Mouse (Mus musculus): Measurements from ENCODE around the gene Ispd.

The Ispd gene

GRCm38 (mm10) chr12:36381441-36382340 lies at the start of gene Ispd, which contains the start of gene D630036H23Rik:
Ispd (plus strand) TSS chr12:36381450.
D630036H23Rik (minus strand) TSS chr12:36382181.
- WGBS = under 1% methylated on average over 64 of the region's 64 CpGs

- 95% methylated on average over 1 of the region's 1 CpGs for WGBS
Measured at GRCm38 (mm10) chr12:36332676-36333075, 48.6 kb upstream of the Ispd start.

DNA sequence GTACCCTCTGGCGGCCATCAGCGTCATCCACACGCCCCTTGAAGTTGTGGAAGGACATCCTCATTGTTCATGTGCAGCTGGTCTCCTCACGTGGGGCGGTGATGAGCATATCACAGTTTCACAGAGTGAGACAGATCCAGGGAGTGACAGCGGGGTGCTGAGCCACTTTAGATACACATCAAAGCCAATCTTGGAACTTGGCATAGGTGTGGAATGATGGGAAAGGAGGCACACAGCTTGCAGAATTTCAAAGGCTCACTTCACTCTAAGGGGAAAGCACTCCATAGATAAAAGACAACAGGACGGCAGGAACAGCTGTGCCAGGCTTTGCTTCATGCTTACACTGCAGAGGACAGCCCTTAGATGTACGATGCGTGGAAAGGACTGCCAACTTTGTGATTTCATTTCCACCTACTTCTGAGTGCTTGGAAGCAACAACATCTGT lies 47.4 kb upstream of the Ispd start:
- WGBS = 42% methylated on average over 9 of the region's 9 CpGs

DNA sequence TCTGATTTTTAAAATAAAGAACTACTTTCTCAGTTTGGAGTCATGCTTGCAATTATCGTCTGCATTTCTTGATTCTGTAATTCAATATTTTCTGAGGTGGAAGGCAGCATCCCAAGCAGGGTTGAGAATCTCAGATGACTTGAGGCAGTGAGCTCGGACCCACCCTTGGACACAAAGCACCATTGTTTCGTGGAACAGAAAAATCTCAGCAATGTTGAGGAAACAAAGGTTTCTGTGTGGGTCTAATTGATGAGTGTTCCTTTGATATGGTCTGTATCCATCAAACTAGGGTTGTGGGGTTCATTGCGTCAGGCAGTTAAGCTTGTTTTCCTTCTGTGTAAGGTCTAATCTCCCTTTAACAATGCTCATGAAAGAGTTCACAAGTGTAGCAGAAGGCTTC lies 37.1 kb upstream of the Ispd start:
- 71% methylated on average over 4 of the region's 4 CpGs for WGBS

DNA sequence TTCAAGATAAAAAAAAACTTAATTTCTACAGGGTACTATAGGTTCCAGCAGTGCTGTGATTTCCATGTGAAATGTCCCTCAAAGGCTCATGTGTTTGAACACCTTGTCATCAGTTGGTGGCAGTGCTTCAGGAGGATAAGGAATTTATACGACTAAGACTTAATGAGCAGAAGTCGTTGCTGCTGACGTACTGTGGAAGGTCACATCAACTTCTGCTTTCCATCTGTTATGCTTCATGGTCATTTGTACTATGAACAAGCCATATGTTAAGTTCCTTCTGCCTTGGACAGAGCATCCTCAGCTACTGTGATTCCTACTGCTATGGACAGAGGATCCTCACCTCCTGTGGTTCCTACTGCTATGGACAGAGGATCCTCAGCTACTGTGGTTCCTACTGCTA lies 21.2 kb upstream of the Ispd start:
- WGBS = 90% methylated on average over 3 of the region's 3 CpGs

- WGBS = 91% methylated on average over 5 of the region's 5 CpGs
Measured at GRCm38 (mm10) chr12:36360693-36361092, 20.6 kb upstream of the Ispd start.

DNA sequence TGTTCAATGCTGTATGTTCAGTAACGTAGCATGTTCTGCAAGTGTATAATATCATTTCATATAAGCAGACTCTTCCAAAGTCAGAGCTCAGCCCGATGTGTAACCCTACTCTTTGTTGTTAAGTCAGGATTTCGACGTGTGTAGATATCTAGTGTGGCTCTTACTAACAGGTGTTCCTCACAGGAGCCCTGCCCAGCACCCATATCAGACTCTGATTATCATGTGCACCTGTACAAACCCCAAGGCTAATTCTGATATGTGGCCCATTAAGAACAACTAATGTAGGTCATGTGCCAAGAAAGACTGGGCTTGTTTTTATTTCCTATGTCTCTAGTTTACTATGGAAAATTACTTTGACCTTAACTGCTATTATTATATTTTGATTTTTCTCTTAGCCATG lies 17.2 kb upstream of the Ispd start:
- 91% methylated on average over 4 of the region's 4 CpGs for WGBS

- 57% methylated on average over 4 of the region's 4 CpGs for WGBS
Measured at GRCm38 (mm10) chr12:36373237-36373998, 7.8 kb upstream of the Ispd start.

- WGBS = 61% methylated on average over 3 of the region's 4 CpGs
Measured at GRCm38 (mm10) chr12:36376391-36376790, 4.9 kb upstream of the Ispd start.

- 54% methylated on average over 3 of the region's 3 CpGs for WGBS
Measured at GRCm38 (mm10) chr12:36380254-36380653, 996 bp upstream of the Ispd start.

DNA sequence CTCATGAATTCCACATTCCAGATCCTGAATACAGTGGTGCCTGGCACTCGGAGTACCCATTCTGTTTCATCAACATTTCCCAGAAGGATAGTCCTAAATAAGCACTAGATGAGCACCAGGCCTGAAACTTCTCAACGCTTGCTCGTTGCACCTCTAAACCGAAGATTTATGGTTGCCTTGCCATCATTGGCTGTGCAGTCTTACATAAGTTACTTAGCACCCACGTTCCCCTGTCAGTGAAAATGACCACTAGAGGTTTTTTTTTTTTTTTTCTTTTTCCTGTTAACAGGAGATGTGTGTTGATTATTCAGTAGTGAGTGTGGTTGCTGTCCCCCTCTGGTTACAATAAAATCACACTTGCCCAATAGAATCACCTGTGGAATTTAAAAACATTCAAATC lies 444 bp upstream of the Ispd start:
- WGBS = 54% methylated on average over 5 of the region's 5 CpGs

DNA sequence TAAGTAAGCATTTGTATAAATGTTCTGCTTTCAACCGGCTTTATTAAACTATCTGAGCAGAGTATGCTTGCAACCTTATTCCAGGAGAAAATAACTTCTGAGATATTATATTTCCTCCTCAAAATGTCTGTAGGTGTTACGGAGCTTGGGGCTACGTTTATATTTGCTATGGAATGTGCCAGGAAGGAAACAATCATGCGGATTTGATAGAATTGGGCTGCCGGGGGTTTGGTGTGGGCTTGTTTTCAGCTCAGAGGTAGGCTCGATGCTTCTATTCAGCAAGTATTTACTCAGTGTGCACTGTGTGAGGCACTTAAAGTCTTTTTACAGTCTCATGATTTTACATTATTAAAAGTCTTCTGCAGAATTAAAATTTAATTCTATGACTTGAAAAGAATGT lies 4.1 kb downstream of the Ispd start:
- WGBS = 47% methylated on average over 6 of the region's 6 CpGs

DNA sequence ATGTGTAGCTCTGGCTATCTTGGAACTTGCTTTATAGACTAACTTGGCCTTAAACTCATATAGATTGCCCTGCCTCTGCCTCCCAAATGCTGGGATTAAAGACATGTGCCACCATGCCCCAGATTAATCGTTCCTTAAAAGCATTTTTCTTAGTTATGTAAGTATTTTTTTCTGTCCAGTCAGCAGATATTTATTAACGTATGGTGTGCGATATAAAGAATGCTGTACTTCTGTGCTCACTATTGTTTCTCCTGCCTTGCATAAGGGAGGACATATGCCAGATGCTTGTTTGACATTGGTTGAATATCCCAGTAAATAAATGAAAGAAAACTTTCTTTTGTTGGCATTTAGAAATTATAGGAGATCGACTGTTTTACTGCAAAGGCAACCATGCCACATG lies 5.7 kb downstream of the Ispd start:
- WGBS = 92% methylated on average over 4 of the region's 4 CpGs

GRCm38 (mm10) chr12:36395115-36395514 lies 13.9 kb downstream of the Ispd start:
- 47% methylated on average over 2 of the region's 2 CpGs for WGBS

- WGBS = 76% methylated on average over 10 of the region's 10 CpGs
Measured at GRCm38 (mm10) chr12:36423677-36424076, 42.4 kb downstream of the Ispd start.

GRCm38 (mm10) chr12:36425258-36425657 lies 44.0 kb downstream of the Ispd start:
- 86% methylated on average over 7 of the region's 7 CpGs for WGBS

DNA sequence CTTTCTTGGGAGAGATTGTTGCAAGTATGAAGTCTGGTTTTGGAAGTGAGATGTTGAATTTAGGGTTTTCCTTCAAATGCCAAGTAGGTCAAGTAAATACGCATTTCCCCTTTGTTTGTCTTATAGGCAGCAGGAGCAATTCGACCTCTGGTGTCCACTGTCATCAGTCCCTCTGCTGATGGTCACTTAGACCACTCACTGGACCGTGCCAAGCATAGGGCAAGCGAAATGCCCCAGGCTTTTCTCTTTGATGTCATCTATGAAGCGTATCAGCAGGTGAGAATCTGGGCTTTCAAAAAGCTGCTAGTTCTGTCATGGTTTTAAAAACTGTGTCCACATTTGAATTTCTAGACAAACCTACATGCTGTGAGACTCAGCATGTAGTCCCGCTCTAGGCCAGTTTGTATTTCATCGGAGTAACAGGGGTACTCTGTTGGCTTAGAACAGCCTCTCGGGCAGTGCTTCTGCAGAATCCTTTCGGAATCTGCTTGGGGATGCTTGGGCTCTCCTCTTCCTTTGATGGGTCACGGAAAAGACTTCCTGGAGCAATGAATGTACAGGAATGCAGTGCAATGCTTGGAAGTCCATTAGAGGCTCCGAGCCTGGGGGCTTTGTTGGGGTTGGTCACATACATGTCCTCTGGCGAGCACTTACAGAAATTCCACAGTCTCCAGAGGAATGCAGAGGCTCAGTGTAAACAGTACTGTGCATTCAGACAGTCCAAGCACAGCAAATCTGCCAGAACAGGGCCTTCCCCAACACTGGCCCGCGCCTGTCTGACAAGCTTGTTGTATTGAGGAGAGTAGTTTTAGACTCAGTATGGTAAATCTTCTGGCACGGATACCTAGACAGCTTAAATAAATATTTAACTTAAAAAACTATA lies 45.2 kb downstream of the Ispd start:
- WGBS = 87% methylated on average over 15 of the region's 15 CpGs

GRCm38 (mm10) chr12:36436956-36437355 lies 55.7 kb downstream of the Ispd start:
- 91% methylated on average over 5 of the region's 5 CpGs for WGBS

DNA sequence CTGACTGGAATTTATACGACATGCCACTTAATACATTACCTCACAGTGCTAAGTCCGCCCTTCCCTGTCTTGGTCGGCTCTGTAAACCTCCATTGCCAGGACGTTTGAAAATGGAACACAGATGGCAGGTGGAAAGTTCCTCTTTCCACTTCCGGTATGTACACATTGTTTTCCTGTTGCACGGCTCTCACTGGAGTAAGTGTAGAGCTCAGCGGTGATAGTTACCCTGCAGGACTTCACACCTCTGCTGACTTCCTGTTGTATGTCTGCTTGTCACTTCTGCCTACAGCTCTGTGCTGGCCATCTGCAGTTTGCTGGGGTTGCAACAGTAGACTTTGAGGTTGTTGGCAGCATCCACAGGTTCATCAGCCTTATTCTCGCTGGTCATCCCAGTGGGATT lies 58.1 kb downstream of the Ispd start:
- WGBS = 82% methylated on average over 8 of the region's 8 CpGs

DNA sequence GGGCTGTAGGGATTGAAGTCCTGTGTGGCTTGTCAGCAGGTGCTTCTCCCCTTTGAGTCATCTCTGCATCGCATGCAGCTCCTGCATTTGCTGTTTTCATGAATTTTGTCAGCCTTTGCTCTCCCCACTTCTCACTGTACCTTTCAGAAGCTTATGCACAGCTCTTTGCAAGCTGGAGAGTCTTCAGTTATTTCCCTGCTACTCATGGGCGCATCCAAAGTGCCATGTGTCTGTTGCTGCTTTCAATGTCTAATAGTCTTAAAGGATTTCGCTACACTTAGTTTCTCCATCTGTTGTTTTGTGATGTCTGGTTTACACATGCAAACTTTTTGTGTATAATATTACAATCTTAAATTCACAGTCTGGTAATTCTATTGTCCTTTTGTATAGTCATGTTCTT lies 74.8 kb downstream of the Ispd start:
- WGBS = 65% methylated on average over 3 of the region's 3 CpGs

DNA sequence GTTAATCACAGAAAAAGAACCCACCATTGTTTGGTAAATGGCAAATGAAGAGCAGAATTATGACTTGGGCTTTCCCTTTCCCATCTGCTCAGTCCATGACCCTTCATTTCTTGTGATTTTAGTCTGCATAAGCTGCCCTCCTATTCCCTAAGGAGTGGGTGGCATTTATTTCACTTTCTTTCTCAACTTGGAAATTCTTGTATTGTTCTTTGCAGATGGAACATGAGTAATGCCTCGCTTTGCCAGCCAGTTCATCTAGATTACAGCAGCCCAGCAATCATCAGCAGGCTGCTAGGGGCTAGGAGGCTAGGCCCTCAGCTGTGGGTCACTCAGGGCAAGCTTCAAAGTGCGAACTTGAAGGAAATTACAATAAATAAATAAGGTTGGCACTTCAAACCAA lies 76.5 kb downstream of the Ispd start:
- 67% methylated on average over 2 of the region's 2 CpGs for WGBS
